Mouse (Mus musculus) activated CD4-positive, CD25-positive, alpha-beta regulatory T cell, adult 4 months (primary cell): ENCODE data around the gene Mapt. TPM values are rescaled to one million over a fixed set of nuclear protein-coding genes. Genes with fewer than 3 reads are reported as not detected.

ENCODE experiments used
- ATAC-seq: one replicate; pipeline ENCODE4 v1.8.0; 2017
- polyA plus RNA-seq, 2 experiments: library from polyadenylated mRNA; unstranded; fragments of 100-300 nt; shearing (Covaris generic); gene quantifications; one replicate each; pipeline ENCODE4 v1.2.1; 2017

Mapt gene
- polyA plus RNA-seq, 2 experiments from 2014 or later = 1.5 TPM; not detected in 1

DNA sequence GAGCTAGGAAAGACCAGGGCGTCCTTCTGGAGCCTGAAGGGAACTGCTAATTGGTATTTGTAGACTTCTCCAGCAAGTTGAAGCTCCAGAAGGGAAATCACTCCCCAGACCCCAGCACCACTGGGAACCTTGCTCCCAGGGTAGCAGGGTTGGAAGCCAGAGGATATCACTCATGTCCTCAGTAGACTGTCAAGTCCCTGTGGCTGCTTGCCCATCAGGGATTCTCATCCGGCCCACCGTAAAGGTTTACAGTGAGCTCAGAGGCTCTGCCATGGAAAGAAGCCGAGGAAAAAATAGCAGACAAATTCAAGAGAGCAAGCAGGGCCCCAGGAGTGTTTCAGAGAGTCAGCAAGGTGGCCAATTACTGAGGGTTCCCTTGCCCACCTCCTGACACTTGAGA is 47.9 kb downstream of the Mapt start:
- ATAC-seq = no peak

DNA sequence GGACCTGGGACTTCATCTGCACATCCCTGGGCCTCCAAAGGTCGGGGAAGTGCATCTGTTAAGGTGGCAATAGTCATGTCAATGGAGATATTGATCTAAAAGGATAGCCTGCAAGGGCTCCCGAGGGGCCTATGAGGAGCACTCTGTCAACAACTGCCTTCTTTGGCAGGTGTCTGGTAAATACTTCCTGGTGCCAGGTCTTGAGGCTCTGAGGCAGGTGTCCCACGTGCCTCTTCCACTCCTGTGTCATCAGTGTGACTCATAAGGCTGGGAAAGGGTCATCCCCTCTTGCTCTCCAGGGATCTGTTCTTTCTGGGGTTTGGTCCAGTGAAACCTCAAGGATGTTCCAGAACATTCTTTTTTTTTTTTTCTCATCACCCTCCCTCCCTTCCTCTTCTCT is 48.3 kb downstream of the Mapt start:
- no peak for ATAC-seq

DNA sequence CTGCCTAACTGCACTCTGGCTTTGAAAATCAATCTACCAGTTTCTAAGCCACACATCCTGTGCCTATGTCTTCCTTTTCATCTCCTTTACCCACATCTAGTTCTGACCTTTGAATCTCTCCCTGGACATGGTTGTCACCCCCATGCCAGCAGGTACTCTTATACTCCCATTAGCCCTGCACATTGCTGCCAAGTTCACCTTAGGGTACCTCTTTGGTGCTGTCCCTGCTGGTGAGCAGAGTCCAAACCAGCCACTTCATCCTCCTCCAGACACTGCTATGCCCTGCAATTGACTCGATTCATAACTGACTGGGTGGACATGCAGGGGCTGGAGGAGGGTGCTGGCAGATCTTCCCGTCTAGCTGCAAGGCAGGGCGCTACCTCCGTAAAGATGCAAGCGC is 50.3 kb downstream of the Mapt start:
- ATAC-seq = no peak

DNA sequence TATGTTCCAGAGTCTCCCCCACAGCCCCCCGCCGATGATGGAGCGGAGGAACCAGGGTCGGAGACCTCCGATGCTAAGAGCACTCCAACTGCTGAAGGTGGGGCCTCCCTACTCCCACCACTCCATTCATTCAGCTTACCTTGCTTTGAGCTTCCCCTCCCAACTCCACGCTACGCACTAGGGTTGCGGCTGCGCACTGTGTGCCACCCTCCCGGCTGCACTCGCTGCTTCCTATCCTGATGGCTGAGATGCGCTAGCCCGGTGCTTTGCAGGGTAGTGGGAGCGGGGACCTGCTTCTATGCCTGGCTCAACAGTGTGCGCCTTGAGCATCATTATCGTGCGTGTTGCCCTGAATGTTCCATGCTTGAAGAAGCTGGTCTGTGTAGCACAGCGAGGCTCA is 55.9 kb downstream of the Mapt start:
- no peak for ATAC-seq

DNA sequence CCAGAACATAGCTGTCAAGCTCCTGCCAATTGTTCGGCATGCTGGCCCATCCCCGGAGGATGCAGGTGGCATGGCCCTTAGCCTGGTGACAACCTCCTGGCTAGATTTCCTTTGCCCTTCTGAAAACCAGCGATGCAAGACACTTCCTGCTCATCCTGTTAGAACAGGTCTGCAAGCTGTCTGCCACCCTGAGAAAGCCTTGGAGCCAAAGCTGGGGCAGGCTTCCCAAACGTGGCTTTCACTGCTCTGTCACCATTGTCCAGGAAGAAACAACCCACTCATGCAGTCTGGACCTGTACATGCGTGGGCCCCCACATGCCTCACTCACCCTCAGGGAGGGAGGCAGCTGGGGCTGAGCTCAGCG is 57.6 kb downstream of the Mapt start:
- ATAC-seq = no peak

DNA sequence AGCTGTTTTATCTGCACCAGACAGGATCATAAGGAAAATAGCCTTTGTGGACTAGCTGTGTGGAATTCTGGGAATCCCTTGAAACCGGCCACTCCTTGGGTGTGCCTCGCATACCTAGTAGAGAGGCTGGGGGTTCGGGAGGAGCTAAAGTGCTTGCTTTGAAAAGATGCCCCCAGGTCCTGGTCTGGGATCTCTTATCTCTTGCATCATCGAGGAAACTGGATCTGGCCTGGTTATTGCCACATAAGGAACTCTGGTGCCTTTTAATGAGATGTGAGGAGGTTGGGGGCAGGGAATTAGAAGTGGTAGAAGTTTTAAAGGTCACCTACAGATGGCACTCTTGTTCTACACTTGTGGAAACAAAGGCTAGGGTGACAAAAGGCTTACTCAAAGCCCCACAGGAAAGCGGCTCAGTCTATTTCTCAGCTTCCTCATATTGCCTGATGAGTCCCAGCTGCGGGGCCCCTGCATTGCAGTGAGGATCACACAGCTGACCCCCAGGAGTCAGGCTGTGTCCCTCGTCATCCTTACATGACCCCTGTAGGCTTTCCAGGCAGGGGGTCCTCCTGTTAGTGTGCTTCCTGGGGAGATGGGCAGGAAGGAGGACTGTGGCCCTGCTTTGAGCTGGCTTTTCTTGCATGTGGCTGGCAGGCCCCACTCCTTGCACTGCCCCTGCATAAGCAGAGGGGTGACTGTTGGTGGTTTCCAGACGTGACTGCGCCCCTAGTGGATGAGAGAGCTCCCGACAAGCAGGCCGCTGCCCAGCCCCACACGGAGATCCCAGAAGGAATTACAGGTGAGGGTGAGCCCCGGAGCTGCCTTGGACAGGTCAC is 58.2 kb downstream of the Mapt start:
- no peak for ATAC-seq

DNA sequence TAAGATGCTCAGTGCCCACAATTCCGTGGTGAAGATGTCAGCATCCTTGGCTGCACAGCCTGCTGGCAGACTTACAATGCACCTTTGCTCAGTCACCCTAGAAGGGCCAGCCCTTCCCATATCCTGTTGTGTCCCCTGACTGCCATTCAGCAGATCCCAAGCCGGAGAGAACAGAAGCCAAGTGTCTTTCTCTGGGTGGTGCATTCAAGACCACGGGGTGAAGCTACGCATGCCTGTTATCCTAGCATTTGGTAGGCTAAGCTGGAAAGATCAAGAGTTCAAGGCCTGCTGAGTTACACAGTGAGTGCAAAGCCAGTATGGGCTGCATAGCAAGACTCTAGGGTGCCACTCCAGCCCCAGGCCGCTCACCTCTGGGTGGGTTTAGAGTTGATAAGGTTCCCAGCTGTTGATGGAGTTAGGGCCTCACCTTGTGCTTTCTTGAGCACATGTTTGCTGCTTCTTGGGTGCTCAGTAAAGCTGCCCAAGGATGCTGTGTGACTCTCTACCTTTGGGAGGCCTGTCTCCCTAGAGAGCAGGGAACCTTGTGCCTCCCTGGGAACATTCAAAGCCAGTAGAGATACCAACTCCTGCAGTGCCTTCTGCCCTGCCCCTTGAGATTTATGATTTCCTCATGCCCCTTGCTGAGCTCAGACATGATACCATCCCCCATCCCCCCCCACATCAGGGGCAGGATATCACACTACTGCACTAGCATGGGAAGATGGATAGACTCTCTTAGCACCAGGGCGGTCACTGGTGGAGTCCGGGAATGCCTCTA is 61.4 kb downstream of the Mapt start:
- ATAC-seq = no peak

DNA sequence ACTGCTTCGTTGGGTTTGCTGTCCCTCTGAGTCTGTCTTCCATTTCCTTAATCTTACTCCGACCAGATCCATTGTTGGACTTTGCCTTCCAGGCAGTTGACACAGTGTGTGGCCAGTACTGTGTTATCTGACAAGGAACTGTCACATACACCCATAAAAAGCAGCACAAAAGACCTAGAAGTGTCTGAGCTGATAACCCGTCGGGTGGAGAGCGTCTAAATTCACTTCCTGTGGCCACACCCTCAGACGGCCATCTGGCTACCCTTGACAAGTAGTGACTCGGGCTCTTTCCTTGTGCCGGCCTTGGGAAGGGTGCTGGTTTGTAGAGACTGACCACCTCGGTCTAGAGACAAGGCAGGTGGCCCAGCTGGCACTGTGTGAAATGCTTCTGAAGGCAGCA is 62.1 kb downstream of the Mapt start:
- ATAC-seq = no peak

DNA sequence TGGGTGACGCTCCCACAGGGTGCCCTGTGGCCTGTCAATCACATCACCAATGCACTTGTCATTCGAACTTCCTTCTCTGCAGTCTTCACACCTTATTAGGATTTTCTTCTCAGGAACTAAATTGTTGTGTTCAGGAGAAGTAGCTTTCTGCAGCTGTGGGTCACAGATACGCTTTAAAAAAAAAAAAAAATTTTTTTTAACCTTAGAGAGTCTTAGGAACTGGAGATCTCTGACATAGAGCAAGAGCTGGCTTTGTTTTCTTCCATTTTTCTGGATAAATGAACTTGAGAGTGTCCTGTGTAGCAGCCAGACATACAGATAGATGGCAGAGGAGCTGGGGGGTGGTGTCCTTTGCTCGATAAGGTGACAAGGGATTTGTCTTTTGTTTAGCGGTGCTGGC is 64.0 kb downstream of the Mapt start:
- ATAC-seq = no peak

DNA sequence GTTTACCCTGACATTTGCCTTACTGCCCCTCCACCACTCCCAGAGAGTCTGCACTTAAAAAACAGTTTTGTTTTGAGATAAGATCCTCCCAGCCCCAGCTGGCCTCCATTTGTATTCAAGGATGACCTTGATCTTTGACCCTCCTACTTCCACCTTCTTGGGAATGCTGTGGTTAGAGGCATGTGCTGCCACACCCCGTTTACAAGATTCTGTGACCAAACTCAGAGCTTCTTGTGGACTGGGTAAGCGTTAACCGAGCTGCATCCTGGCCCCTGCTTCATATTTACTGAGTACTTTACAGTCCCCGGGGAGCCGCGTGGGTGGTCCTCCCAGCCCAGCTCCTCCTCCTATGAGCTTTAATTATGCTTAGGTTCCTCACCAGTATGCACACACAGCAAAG is 64.5 kb downstream of the Mapt start:
- no peak for ATAC-seq

DNA sequence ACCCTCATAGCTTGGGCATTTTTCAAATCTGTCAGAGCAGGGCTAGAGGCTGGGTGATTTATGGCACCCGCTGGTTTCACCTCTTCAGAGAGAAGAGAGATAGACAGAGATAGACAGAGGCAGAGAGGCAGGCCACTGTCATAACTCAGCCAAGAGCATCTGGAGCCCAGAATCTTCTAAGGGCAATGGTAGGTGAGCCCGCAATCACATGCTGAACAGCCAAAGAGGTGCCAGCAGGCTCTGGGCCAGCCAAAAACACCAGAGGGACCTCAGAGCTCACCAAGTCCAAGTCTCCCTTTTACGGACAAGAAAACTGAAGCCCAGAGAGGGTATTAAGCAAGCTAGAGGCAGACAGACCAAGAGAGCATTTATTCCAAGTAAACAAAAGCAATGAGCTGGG is 66.5 kb downstream of the Mapt start:
- no peak for ATAC-seq

DNA sequence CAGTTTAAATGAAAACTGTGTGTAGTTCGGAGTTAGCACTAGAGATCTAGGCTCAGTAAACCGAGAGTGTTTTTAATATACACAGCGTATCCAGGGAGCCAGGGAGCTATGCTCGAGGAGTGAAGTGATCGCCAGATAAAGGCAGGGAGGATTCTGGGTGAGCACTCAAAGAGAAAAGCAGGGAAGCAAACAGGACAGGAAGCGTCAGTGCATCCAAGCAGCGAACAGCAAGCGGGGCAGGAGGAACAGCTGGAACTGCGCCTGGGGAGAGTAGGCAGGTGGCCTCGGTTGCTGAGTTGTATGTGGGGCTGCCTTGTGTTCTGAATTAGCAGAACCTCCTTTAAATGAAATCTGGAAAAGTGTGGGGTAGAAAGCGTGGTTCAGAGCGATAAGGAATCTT is 71.4 kb downstream of the Mapt start:
- no peak for ATAC-seq

DNA sequence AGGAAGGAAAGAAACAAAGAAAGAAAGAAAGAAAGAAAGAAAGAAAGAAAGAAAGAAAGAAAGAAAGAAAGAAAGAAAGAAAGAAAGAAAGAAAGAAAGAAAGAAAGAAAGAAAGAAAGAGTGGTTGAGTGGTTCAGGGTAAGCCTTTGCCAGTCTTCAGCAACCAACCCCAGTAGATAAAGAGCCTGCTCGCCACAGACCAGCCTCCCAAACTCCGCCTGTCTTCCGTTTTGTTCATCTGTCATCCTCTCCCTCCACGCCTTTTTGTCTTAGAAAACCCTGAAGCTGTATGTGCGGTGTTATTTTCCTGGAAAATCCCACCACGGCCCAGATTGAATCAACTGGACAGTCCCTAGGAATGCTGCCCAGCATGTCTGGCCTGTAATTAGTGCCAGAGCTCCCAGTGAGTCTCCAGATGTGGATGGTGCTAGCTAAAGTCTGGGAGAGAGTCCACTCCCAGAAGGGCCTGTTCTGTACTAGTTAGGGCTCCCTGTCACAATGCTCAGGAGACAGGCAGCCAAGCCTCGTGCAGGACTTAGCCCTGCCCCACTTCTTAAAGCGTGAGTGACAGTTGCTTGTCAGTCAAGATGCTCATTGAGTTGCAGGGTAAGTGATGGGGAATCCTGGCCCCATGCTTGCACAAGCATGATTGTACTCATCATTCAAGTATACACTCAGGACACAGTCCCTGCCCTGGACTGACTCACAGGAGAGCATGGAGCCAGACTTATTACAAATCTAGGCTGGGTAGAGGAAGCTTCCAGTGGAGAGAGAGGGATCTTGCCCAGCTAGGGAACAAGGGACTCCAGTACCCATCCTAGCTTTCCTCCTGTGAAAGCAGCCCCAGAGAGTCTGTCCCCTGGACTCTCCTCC is 72.1 kb downstream of the Mapt start:
- no peak for ATAC-seq

DNA sequence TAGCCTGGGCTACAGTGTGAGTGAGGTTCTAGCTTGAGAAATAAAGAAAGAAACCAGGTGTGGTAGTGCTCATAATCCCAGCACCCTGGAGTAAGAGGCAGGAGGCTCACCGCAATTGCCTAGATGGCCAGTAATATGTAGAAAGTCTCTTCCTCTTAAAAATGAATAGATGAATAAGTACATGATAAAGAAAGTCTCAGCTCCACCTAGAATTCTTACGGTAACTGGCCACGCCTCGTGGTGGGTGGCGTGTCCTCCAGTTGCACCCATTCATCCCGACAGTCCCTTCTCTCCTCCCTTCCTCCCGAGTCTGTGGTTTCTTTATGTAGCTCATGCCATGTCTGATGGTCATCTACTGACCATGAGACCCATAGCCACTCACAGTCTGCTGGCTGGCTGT is 74.5 kb downstream of the Mapt start:
- ATAC-seq = no peak

DNA sequence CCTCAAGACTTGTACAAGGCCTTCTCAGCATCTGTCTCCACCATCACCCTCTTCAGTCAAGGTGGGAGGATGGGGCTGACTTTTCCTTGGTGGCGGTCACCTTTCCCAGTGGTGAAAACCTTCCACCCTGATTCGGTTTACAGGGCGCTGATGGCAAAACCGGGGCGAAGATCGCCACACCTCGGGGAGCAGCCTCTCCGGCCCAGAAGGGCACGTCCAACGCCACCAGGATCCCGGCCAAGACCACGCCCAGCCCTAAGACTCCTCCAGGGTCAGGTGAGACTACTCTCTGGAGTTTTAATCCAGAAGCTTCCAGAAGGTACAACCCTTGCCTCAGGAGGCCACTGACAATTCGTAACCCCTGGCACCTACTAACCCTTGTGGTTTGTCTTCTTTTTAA is 75.3 kb downstream of the Mapt start:
- no peak for ATAC-seq

DNA sequence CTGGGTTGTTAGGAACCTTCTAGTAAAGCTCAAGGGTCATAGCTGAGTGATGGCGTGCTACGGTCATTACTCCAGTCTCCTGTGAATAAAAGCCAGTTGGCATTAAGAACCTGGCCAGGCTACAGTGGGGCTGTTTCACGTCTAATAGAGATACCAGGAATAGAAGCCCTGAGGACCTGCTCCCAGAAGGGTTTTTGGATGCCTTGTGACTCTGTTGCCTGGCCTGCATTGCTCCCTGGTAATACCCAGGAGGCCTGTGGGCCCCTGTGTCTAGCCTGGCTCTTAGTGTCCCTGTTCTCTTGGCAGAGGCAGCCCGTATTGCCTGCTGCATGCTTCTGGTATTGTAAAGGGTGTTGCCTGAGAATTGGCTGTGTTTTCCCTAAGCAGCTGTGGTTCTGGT is 75.9 kb downstream of the Mapt start:
- ATAC-seq = no peak

DNA sequence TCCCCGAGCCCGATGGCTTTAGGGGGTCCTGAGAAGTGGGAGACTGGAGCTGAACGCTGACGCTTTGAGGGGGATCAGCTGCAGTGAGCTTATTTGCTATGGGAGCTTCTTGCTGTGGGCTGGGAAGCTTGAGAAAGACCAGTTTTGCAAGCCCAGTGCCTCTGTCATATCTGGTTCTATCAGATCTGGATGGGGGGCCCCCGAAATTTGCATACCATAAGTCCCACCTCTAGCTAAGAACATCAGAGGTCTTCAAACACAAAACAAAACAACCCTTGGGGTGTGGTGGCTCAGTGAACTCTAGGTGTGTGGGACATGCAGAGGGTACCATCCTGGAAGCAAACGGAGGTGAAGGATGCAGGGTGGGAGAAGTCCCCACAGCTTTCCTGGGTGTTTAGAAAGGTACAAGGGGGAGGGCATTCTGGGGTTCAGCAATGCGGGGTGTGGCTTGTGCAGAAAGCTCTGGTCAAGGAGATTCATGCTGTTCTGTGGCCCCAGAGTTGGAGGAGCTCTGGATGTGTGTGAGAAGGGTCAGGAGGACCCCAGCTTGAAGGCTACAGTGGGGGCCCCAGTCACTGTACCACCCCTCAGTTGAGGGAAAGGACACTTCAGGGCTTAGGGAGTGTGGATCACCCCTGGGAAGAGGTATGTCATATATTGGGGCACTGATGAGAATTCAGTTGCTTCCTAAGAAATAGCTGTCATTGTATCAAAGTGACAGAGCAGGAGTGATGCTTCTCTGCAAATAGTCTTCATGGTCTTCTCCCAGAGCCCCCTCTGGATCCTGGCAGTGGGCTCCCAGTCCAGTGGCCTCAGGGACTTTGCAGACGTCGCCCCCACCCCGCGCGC is 78.4 kb downstream of the Mapt start:
- ATAC-seq = no peak

DNA sequence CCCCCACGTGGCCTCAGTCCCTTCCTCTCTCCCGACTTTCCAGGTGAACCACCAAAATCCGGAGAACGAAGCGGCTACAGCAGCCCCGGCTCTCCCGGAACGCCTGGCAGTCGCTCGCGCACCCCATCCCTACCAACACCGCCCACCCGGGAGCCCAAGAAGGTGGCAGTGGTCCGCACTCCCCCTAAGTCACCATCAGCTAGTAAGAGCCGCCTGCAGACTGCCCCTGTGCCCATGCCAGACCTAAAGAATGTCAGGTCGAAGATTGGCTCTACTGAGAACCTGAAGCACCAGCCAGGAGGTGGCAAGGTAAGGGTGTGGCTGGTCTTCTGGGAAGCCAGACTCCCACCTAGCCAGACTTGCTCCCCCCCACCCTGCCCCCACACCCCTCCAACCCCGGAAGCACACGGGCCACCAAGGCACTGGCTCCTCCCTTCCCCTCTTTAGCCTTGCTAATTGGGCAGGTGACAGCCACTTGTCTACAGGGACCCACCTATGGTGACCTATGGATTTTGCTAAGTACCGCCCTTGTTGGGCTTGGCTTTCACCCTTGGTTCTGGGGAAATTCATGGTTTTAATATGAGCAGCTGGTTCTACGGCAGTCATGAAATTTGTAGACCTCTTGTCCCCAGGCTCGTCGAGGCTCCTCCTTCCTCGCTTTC is 79.2 kb downstream of the Mapt start:
- no peak for ATAC-seq

DNA sequence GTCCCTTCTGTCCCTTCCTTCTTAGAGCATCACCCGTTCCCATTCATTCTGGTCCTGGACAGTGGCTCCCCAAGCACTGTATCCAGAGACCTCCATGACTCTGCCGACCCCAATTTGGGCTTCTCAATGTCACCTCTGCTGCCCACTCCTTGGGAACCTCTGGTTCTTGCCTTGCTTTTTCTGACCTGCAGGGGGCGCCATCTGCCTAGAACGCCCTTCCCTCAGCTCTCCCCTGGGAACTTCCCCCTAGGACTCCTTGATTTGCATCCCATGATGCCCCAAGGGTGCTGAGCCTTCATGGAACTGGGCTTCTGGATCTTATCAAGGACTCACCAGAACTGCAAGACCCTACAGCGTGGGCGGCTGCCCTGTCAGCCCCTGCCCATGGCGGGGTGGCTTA is 80.5 kb downstream of the Mapt start:
- no peak for ATAC-seq

DNA sequence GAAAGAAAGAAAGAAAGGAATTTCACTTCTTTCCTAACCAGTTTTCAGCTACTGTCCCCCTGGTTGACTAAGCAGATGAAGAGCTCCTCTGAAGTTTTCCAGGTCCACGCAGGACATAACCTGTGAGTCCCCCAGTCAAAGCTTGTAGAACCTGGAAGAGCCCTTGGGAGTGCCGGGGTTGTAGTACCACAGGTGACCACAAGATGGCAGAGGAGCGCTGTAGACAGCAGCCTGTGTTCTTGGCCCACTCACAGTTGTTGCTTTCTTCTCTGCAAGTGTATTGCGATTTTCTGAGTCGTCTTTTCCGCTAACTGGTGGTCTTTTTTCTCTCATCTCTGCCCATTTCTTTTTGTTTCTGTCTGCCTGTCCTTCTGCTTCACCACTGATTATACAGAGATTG is 84.5 kb downstream of the Mapt start:
- peak; percentile 69 for ATAC-seq

DNA sequence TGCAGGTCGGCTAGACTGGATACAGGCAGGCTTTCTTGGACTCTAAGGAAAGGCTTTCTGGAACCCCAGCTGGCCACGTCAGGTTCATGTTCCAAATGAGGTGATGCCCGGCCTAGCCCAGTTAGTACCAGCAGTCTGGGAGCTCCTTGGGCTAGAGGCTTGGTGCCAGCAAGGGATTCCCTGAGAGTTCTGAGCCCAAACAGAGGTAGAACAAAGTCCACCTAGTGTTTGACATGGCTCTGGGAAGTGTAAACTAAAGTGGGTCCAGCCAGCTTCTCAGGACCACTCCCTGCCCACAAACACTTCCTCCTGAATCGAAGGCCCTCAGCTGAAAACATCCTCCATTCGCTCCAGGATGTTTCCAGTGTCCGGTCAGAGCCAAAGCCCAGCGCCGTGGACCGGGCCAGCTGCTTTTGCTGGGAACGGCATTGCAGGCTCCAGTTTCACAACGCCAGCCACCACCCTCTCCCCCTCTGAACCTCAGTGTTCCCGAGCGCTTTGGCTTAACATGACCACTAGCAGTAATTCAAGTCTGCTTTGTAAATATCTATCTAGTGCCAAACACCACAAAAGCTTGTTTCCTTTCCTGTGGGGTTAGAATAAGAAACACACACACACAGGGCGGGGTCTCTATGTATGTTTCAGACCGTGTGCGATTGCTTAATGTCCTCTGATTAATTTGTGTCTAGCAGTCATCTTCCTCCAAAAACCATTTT is 85.7 kb downstream of the Mapt start:
- no peak for ATAC-seq
